Mouse (Mus musculus) embryonic facial prominence, embryonic 10.5 days (tissue): ENCODE measurements at regions not wholly inside any gene's neighbourhood (a gene's known extent, or its start where the extent isn't known, plus 50 kb on each side); places are given as distances from the start of the nearest gene placed in this dataset.
"Not testable (repeated sequence)": the region's sequence is repeated elsewhere in the genome, so short reads cannot be mapped to it uniquely, and the experiment has no call there.

Experiments used
- DNase-seq: peaks from one replicate; pipeline ENCODE4 v3.0.0-alpha.2; 2017; ENCODE audit warnings: low spot score
- H3K27ac ChIP-seq: fragments of 300-500 bp; sonication (generic); replicated peaks from 2 replicates; pipeline ENCODE4 v1.5.1; 2016; ENCODE audit warnings: mild to moderate bottlenecking
- H3K27me3 ChIP-seq: fragments of 300-500 bp; sonication (generic); replicated peaks from 2 replicates; pipeline ENCODE4 v1.6.1; 2016; ENCODE audit warnings: low read depth, mild to moderate bottlenecking; ENCODE audit not compliant: poor library complexity, severe bottlenecking
- H3K36me3 ChIP-seq: fragments of 300-500 bp; sonication (generic); replicated peaks from 2 replicates; pipeline ENCODE4 v1.6.1; 2016; ENCODE audit warnings: mild to moderate bottlenecking, moderate library complexity
- H3K4me1 ChIP-seq: fragments of 300-500 bp; sonication (generic); 2 replicates; pipeline ENCODE4 v1.6.1; 2016
- H3K4me3 ChIP-seq: fragments of 300-500 bp; sonication (generic); 2 replicates; pipeline ENCODE4 v1.5.1; 2016; ENCODE audit warnings: mild to moderate bottlenecking, moderate library complexity
- H3K9me3 ChIP-seq: fragments of 300-500 bp; sonication (generic); 2 replicates; pipeline ENCODE4 v1.6.1; 2016; ENCODE audit warnings: mild to moderate bottlenecking
- WGBS: fragments of 180-500 bp; shearing (Covaris S2); methylation state at CpG from one replicate; pipeline ENCODE4 v1.1.7; 2016; 5-methylcytosine and 5-hydroxymethylcytosine counted together

GRCm38 (mm10) chr8:102017776-102018175 lies 767.7 kb downstream of the Cdh11 start:
- 75% methylated on average over 2 of the region's 2 CpGs for WGBS
- H3K9me3 ChIP-seq = no peaks in the 10 kb centered on the region
- H3K27ac ChIP-seq = no peak overlapping the region
- no peaks in the 10 kb centered on the region for H3K27me3 ChIP-seq
- DNase-seq = no peak
- H3K36me3 ChIP-seq = no peaks in the 10 kb centered on the region
- no peak overlapping the region for H3K4me3 ChIP-seq
- H3K4me1 ChIP-seq = no peaks in the 10 kb centered on the region

- WGBS = 88% methylated on average over 4 of the region's 4 CpGs
- no peak for DNase-seq
- Histone ChIP-seq H3K4me3 (no peak overlapping the region), H3K27ac (no peak overlapping the region), H3K9me3 (no peaks in the 10 kb centered on the region), H3K4me1 (no peaks in the 10 kb centered on the region), H3K27me3 (no peaks in the 10 kb centered on the region), H3K36me3 (no peaks in the 10 kb centered on the region)
Observed at GRCm38 (mm10) chr8:102000326-102001016, 785.0 kb downstream of the Cdh11 start.

GRCm38 (mm10) chr8:101996761-101997160 lies 788.7 kb downstream of the Cdh11 start:
- not testable (repeated sequence) for H3K4me3 ChIP-seq, H3K27me3 ChIP-seq, H3K36me3 ChIP-seq, H3K9me3 ChIP-seq, DNase-seq, H3K4me1 ChIP-seq, H3K27ac ChIP-seq
- WGBS = 87% methylated on average over 2 of the region's 2 CpGs

GRCm38 (mm10) chr8:101956832-101957231 lies 828.6 kb downstream of the Cdh11 start:
- 90% methylated on average over 2 of the region's 2 CpGs for WGBS
- H3K27ac ChIP-seq = no peak overlapping the region
- H3K4me3 ChIP-seq = no peak overlapping the region
- no peak for DNase-seq
- H3K36me3 ChIP-seq = no peaks in the 10 kb centered on the region
- H3K4me1 ChIP-seq = no peaks in the 10 kb centered on the region
- no peaks in the 10 kb centered on the region for H3K27me3 ChIP-seq
- no peaks in the 10 kb centered on the region for H3K9me3 ChIP-seq

- Histone ChIP-seq H3K4me1 (no peaks in the 10 kb centered on the region), H3K4me3 (no peak overlapping the region), H3K36me3 (no peaks in the 10 kb centered on the region), H3K27ac (no peak overlapping the region), H3K27me3 (no peaks in the 10 kb centered on the region), H3K9me3 (no peaks in the 10 kb centered on the region)
- DNase-seq = no peak
- WGBS = 68% methylated on average over 2 of the region's 2 CpGs
Observed at GRCm38 (mm10) chr8:101950599-101950998, 834.8 kb downstream of the Cdh11 start.

GRCm38 (mm10) chr8:101937859-101938258 lies 847.6 kb downstream of the Cdh11 start:
- Histone ChIP-seq H3K4me3 (no peak overlapping the region), H3K27me3 (no peaks in the 10 kb centered on the region), H3K9me3 (no peaks in the 10 kb centered on the region), H3K27ac (no peak overlapping the region), H3K4me1 (no peaks in the 10 kb centered on the region), H3K36me3 (no peaks in the 10 kb centered on the region)
- DNase-seq = no peak
- 85% methylated on average over 2 of the region's 2 CpGs for WGBS

- H3K27ac ChIP-seq = no peak overlapping the region
- H3K27me3 ChIP-seq = no peaks in the 10 kb centered on the region
- H3K4me1 ChIP-seq = no peaks in the 10 kb centered on the region
- H3K4me3 ChIP-seq = no peak overlapping the region
- WGBS = 85% methylated on average over 1 of the region's 1 CpGs
- no peak for DNase-seq
- no peaks in the 10 kb centered on the region for H3K9me3 ChIP-seq
- no peaks in the 10 kb centered on the region for H3K36me3 ChIP-seq
Observed at GRCm38 (mm10) chr8:101913665-101914064, 871.8 kb downstream of the Cdh11 start.
